Mouse (Mus musculus) liver, adult (tissue): Measurements from ENCODE around the gene Pstk.
A peak's percentile ranks its signal among the peaks of the same experiment; 100 is the strongest.

Experiments
- GATA4 ChIP-seq: IDR thresholded peaks from 2 replicates; pipeline ENCODE4 v1.6.1; 2014; ENCODE audit warnings: mild to moderate bottlenecking, low read length; ENCODE audit not compliant: insufficient replicate concordance

Gene Pstk

GRCm38 (mm10) chr7:131409321-131409987 lies 38.5 kb downstream of the Pstk start:
- TF ChIP-seq GATA4, result no peak

- no peak for TF ChIP-seq GATA4
Observed at GRCm38 (mm10) chr7:131409988-131410385, 39.0 kb downstream of the Pstk start.

GRCm38 (mm10) chr7:131410416-131411058 lies 39.6 kb downstream of the Pstk start, which contains the start of the genes Ikzf5 and Acadsb:
TSS of gene Ikzf5 (minus strand) at chr7:131410521.
TSS of gene Acadsb (plus strand) at chr7:131410601.
- no peak for TF ChIP-seq GATA4

GRCm38 (mm10) chr7:131411221-131411940 lies 40.4 kb downstream of the Pstk start:
- TF ChIP-seq GATA4, result peak; percentile 38; the same call in 1 of the 2 replicates

GRCm38 (mm10) chr7:131411941-131412270 lies 41.0 kb downstream of the Pstk start:
- no peak for TF ChIP-seq GATA4

- no peak for TF ChIP-seq GATA4
Observed at GRCm38 (mm10) chr7:131417605-131418004, 46.7 kb downstream of the Pstk start.

- no peak for TF ChIP-seq GATA4
Observed at GRCm38 (mm10) chr7:131424912-131425311, 54.0 kb downstream of the Pstk start.

- no peak for TF ChIP-seq GATA4
Observed at GRCm38 (mm10) chr7:131427331-131427730, 56.4 kb downstream of the Pstk start.

- no peak for TF ChIP-seq GATA4
Observed at GRCm38 (mm10) chr7:131432244-131432643, 61.3 kb downstream of the Pstk start.

GRCm38 (mm10) chr7:131434276-131434675 lies 63.3 kb downstream of the Pstk start:
- TF ChIP-seq GATA4, result no peak

GRCm38 (mm10) chr7:131437051-131437450 lies 66.1 kb downstream of the Pstk start:
- TF ChIP-seq GATA4, result no peak
